Mouse (Mus musculus): ENCODE measurements at regions not wholly inside any gene's neighbourhood (a gene's known extent, or its start where the extent isn't known, plus 50 kb on each side); places are given as distances from the start of the nearest gene placed in this dataset.

DNA sequence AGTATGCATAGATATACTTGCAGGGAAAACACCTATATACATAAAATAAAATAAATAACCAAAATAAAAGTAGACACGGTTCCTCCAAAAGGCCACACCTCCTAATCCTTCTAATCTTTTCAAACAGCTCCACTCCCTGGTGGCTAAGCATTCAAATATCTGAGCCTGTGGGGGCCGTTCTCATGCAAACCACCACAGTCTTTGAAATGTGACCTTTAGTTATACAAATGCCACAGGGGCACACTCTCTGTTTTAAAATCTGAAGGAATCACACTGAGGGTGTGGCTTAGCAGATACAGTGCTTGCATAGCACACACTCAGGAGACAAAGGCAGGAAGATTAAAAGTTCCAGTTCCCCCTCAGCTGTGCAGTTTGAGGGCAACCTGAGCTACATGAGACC, 50.4 kb upstream of the Col13a1 start:
- H3K36me3 ChIP-seq (ENCODE audit: control insufficient read depth, insufficient read depth, low read length): no peaks in the 10 kb centered on the region
- ATAC-seq (ENCODE audit: low FRiP score, low read depth) (no peak), DNase-seq (ENCODE audit: low spot score) (no peak)
- H3K4me3 ChIP-seq (replicated peaks; ENCODE audit: low read length): no peak overlapping the region
- no peak overlapping the region for H3K27ac ChIP-seq (replicated peaks; ENCODE audit: low read depth, low read length)
- H3K9ac ChIP-seq (ENCODE audit: low read depth, low read length, severe bottlenecking): no peak overlapping the region
- H3K9me3 ChIP-seq (ENCODE audit: control insufficient read depth, low read length): 0 out of 2 replicates have a peak, but pooled peaks cover 3% of the 10 kb centered on the region
- WGBS: 83% methylated on average over 2 of the region's 2 CpGs
- no peak overlapping the region for H3K4me2 ChIP-seq (replicated peaks; ENCODE audit: low read depth, low read length, severe bottlenecking)
- no peak for TF ChIP-seq POLR2A (IDR thresholded peaks at IDR 0.05; ENCODE audit: borderline replicate concordance, extremely low read depth, insufficient read depth, insufficient read length)
- H3K4me1 ChIP-seq (ENCODE audit: control insufficient read depth, insufficient read depth, low read length): peaks cover 2% of the 10 kb centered on the region; the same call in 1 of the 2 replicates
- H3K27me3 ChIP-seq (ENCODE audit: control insufficient read depth, insufficient read depth, low read length): no peaks in the 10 kb centered on the region

All from limb, embryonic 14.5 days (tissue).